Comparison of ENCODE assay signal across 10 mouse cellular contexts in the genomic region with DNA sequence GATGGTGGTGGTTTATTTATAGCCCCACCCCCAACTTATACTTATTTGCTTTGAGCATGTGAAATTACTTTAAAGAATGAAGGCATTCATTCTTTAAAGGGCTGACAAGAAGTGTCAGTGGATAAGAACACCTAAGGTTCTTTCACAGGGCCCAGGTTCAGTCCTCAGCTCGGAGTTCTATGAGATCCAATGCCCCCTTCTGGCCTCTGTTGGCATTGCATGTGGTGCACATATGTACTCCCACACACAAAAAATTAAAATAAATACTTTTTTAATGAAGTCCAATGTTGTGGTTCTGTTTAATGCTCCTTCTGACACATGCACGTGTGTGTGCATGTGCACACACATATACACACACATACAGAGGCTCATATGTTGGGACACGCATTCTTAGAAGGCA.
A peak's percentile ranks its signal among the peaks of the same experiment; 100 is the strongest.
DNase-seq lines count a peak whose midpoint lies in the region; ATAC-seq and TF ChIP-seq lines count a peak whose summit lies in the region.
"Had no signal": no experiment of that assay in that cellular context is flagged by ENCODE, and none has a peak within 500 bp of the region (broad histone marks: within the 10 kb centered on the region; RNA-seq: fewer than 3 reads in every experiment).

No protein-coding gene starts in this region.

- no peaks in the 10 kb centered on the region for H3K27me3 ChIP-seq in hindbrain, embryonic 11.5 days (ENCODE audit: control insufficient read depth, insufficient read depth, low read length)
- H3K27me3 ChIP-seq in hindbrain, embryonic 13.5 days, result no peaks in the 10 kb centered on the region
- no peaks in the 10 kb centered on the region for H3K27me3 ChIP-seq in limb, embryonic 10.5 days (ENCODE audit: low read depth, poor library complexity, severe bottlenecking)
- H3K27me3 ChIP-seq in small intestine, adult 2 months (ENCODE audit: control insufficient read depth, insufficient read depth, low read length), result no peaks in the 10 kb centered on the region
- H3K27me3 ChIP-seq: neural tube, embryonic 12.5 days had no signal

- no peak overlapping the region for H3K27ac ChIP-seq in hindbrain, embryonic 11.5 days (ENCODE audit: low read depth, low read length)
- no peak overlapping the region for H3K27ac ChIP-seq in hindbrain, embryonic 13.5 days
- no peak overlapping the region for H3K27ac ChIP-seq in limb, embryonic 10.5 days
- H3K27ac ChIP-seq in small intestine, adult 2 months (ENCODE audit: insufficient read depth, low read depth, low read length), result no peak overlapping the region
- H3K27ac ChIP-seq: embryonic facial prominence, embryonic 12.5 days; neural tube, embryonic 12.5 days had no signal

- TF ChIP-seq CTCF in small intestine, adult 2 months (IDR thresholded peaks at IDR 0.05; ENCODE audit: extremely low read depth, insufficient read length, insufficient replicate concordance, low read depth, low read length), result 0 out of 2 replicates have a peak, but pooled peaks have one; percentile 22

- 79% methylated on average over 3 of the region's 3 CpGs for WGBS in hindbrain, embryonic 11.5 days
- 76% methylated on average over 3 of the region's 3 CpGs for WGBS in hindbrain, embryonic 13.5 days
- 84% methylated on average over 3 of the region's 3 CpGs for WGBS in limb, embryonic 10.5 days
- WGBS in small intestine, adult 2 months, result 82% methylated on average over 3 of the region's 3 CpGs

- DNase-seq in hindbrain, embryonic 11.5 days (ENCODE audit: low spot score), result peak; percentile 61
- DNase-seq in urinary bladder, postnatal 36 days (ENCODE audit: low spot score in 2 of 2), result peak; percentile 15 to 29
- no peak for DNase-seq in urinary bladder, postnatal 10 days (ENCODE audit: low spot score)
- peak; percentile 78 to 82 for DNase-seq in cerebellum, postnatal 14 days
- peak; percentile 54 for DNase-seq in limb, embryonic 10.5 days (ENCODE audit: low spot score)

- H3K9ac ChIP-seq in hindbrain, embryonic 11.5 days (ENCODE audit: low read depth, low read length), result no peak overlapping the region
- H3K9ac ChIP-seq in hindbrain, embryonic 13.5 days, result no peak overlapping the region
- H3K9ac ChIP-seq: embryonic facial prominence, embryonic 12.5 days; neural tube, embryonic 12.5 days had no signal

- ATAC-seq in hindbrain, embryonic 11.5 days (ENCODE audit: low FRiP score), result 0 out of 2 replicates have a peak, but pooled peaks have one; percentile 47
- ATAC-seq in hindbrain, embryonic 13.5 days (ENCODE audit: low FRiP score), result no peak
- ATAC-seq in erythroid progenitor cell, adult 5-6 weeks (replicated peaks; ENCODE audit: low FRiP score, poor library complexity, severe bottlenecking), result no peak

- no peaks in the 10 kb centered on the region for H3K9me3 ChIP-seq in hindbrain, embryonic 11.5 days (ENCODE audit: control insufficient read depth, low read length)
- 0 out of 2 replicates have a peak, but pooled peaks cover 7% of the 10 kb centered on the region for H3K9me3 ChIP-seq in hindbrain, embryonic 13.5 days
- no peaks in the 10 kb centered on the region for H3K9me3 ChIP-seq in limb, embryonic 10.5 days (replicated peaks)
- H3K9me3 ChIP-seq: embryonic facial prominence, embryonic 12.5 days; neural tube, embryonic 12.5 days had no signal

- H3K4me3 ChIP-seq in hindbrain, embryonic 11.5 days (ENCODE audit: low read depth, low read length), result no peak overlapping the region
- no peak overlapping the region for H3K4me3 ChIP-seq in hindbrain, embryonic 13.5 days
- no peak overlapping the region for H3K4me3 ChIP-seq in limb, embryonic 10.5 days
- H3K4me3 ChIP-seq in small intestine, adult 2 months (ENCODE audit: low read depth, low read length), result no peak overlapping the region
- H3K4me3 ChIP-seq: embryonic facial prominence, embryonic 12.5 days; neural tube, embryonic 12.5 days had no signal

- H3K4me2 ChIP-seq in hindbrain, embryonic 11.5 days (replicated peaks; ENCODE audit: low read depth, low read length), result no peak overlapping the region
- no peak overlapping the region for H3K4me2 ChIP-seq in hindbrain, embryonic 13.5 days
- H3K4me2 ChIP-seq: embryonic facial prominence, embryonic 12.5 days; neural tube, embryonic 12.5 days had no signal

- no peak for TF ChIP-seq POLR2A in small intestine, adult 2 months (IDR thresholded peaks at IDR 0.05; ENCODE audit: low read depth, low read length)

- H3K4me1 ChIP-seq in hindbrain, embryonic 11.5 days (replicated peaks; ENCODE audit: control insufficient read depth, insufficient read depth, low read length), result no peaks in the 10 kb centered on the region
- H3K4me1 ChIP-seq in hindbrain, embryonic 13.5 days (replicated peaks), result peaks cover 22% of the 10 kb centered on the region
- H3K4me1 ChIP-seq in limb, embryonic 10.5 days, result peaks cover 21% of the 10 kb centered on the region
- no peaks in the 10 kb centered on the region for H3K4me1 ChIP-seq in small intestine, adult 2 months (ENCODE audit: control insufficient read depth, insufficient read depth, insufficient read length, low read length)
- H3K4me1 ChIP-seq: embryonic facial prominence, embryonic 12.5 days had no signal

- H3K36me3 ChIP-seq in hindbrain, embryonic 11.5 days (ENCODE audit: control insufficient read depth, insufficient read depth, low read length), result no peaks in the 10 kb centered on the region
- H3K36me3 ChIP-seq in hindbrain, embryonic 13.5 days, result no peaks in the 10 kb centered on the region
- 0 out of 2 replicates have a peak, but pooled peaks cover 5% of the 10 kb centered on the region for H3K36me3 ChIP-seq in limb, embryonic 10.5 days
- no peaks in the 10 kb centered on the region for H3K36me3 ChIP-seq in small intestine, adult 2 months (ENCODE audit: control insufficient read depth, insufficient read depth, low read length)
- H3K36me3 ChIP-seq: embryonic facial prominence, embryonic 12.5 days; neural tube, embryonic 12.5 days had no signal
